Mouse (Mus musculus) megakaryocyte, embryonic 14.5 days (primary cell): ENCODE data around the gene Crcp.

ENCODE experiments used
- FLI1 ChIP-seq: IDR thresholded peaks from 2 replicates; pipeline ENCODE4 v1.6.1; 2012; ENCODE audit warnings: low read length, inconsistent platforms, mixed read lengths
- GATA1 ChIP-seq: IDR thresholded peaks from 3 replicates; pipeline ENCODE4 v1.6.1; 2012; ENCODE audit warnings: mixed read lengths, low read length, inconsistent platforms, borderline replicate concordance

DNA sequence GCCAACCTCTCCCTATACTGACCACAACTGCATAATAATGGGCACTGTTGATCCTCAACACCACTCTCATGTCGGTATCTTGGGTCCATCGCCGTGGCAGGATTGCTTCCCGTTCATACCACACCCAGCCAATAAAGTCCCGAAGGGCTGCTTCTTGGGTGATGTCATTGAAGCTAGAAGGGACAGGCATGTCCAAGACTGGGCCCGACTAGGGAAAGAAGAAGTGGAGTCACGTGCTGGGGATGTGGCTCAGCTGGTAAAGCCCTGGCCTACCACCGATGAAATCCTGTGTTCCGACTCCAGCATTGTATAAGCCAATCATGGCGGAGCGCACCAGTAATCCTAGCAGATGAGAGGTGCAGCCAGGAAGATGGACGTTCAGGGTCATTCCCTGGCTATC, 28.4 kb upstream of the Crcp start:
- TF ChIP-seq GATA1: no peak
- TF ChIP-seq FLI1: no peak
